Mouse (Mus musculus): ENCODE measurements around the gene Opcml. TPM values are rescaled to one million over a fixed set of nuclear protein-coding genes. Genes with fewer than 3 reads are reported as not detected.
A peak's percentile ranks its signal among the peaks of the same experiment; 100 is the strongest.

Opcml gene
- 3.0 and 3.7 TPM in 2 replicates for polyA plus RNA-seq (2012; rRNA removed)
- 5.5 and 5.6 TPM in 2 replicates for polyA plus RNA-seq (2014; fragmentation: Nextera tagmentation; extraction: Ambion mirVana)

DNA sequence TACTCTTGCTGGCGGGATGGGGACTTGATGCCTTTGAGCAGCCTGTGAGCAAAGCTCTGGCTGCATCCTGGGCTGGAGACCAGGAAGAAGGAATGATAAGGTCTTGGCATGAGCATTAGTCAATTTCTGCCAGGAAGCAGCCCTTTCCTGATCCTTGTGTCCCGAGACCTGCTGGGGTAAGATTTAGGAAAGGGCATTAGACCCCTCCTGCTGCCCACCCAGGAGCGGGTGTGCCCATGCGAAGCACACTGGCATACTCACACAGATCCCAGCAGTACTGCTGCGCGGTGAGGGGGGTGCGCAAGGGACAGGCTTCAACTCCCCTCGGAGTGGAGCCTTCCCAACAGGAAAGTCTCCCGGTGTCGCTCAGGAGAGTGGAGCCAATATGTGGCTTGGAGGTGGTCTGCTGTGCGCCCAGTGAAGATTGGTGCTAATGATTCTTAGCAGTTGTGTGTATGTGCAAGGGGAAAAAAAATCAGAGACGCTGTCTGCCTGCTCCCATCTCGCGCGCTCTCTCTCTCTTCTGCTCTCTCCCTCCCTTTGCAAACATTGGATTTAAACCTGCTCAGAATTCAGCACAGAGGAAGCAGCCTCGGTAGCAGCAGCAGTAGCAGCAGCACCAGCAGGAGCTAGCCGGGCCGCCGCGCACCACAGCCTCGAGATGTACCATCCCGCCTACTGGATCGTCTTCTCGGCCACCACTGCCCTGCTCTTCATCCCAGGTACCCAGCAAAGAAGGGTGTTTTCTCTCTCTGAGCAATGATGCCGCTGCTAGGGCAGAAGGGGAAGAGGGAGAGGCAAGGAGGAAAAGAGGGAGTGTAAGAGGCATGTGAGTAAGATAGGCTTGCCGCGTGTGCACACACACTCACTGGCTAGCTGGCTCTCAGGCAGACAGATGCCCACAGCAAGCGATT lies at the start of gene Opcml:
Gene Opcml (plus strand): TSS at position 51 of the 914 bp plus-strand sequence.
- Histone ChIP-seq H3K9ac (ENCODE audit: low read depth, low read length, severe bottlenecking) (peak within 1 kb of the TSS; percentile 36; the same call in 1 of the 2 replicates), H3K4me3 (replicated peaks; ENCODE audit: low read length) (peak within 1 kb of the TSS; percentile 36), H3K9me3 (ENCODE audit: control insufficient read depth, low read length) (no peaks in the 10 kb centered on the region), H3K4me1 (ENCODE audit: control insufficient read depth, insufficient read depth, low read length) (peaks cover 4% of the 10 kb centered on the region; the same call in 1 of the 2 replicates), H3K27ac (replicated peaks; ENCODE audit: low read depth, low read length) (no peak within 1 kb of the TSS), H3K27me3 (ENCODE audit: control insufficient read depth, insufficient read depth, low read length) (peaks cover 38% of the 10 kb centered on the region), H3K36me3 (ENCODE audit: control insufficient read depth, insufficient read depth, low read length) (no peaks in the 10 kb centered on the region), H3K4me2 (replicated peaks; ENCODE audit: low read depth, low read length, severe bottlenecking) (peak within 1 kb of the TSS; percentile 54)
- no peak for TF ChIP-seq POLR2A (IDR thresholded peaks at IDR 0.05; ENCODE audit: borderline replicate concordance, extremely low read depth, insufficient read depth, insufficient read length)
- DNase-seq (ENCODE audit: low spot score) (peak; percentile 26), ATAC-seq (ENCODE audit: low FRiP score, low read depth) (0 out of 2 replicates have a peak, but pooled peaks have one; percentile 47)
- WGBS = 2% methylated on average over 28 of the region's 28 CpGs

- H3K4me1 ChIP-seq (ENCODE audit: control insufficient read depth, insufficient read depth, low read length) = no peaks in the 10 kb centered on the region
- no peaks in the 10 kb centered on the region for H3K27me3 ChIP-seq (ENCODE audit: control insufficient read depth, insufficient read depth, low read length)
- no peak overlapping the region for H3K4me3 ChIP-seq (replicated peaks; ENCODE audit: low read length)
- no peaks in the 10 kb centered on the region for H3K9me3 ChIP-seq (ENCODE audit: control insufficient read depth, low read length)
- H3K4me2 ChIP-seq (replicated peaks; ENCODE audit: low read depth, low read length, severe bottlenecking) = no peak overlapping the region
- DNase-seq (ENCODE audit: low spot score) (no peak), ATAC-seq (ENCODE audit: low FRiP score, low read depth) (no peak)
- H3K27ac ChIP-seq (replicated peaks; ENCODE audit: low read depth, low read length) = no peak overlapping the region
- no peaks in the 10 kb centered on the region for H3K36me3 ChIP-seq (ENCODE audit: control insufficient read depth, insufficient read depth, low read length)
- TF ChIP-seq POLR2A (IDR thresholded peaks at IDR 0.05; ENCODE audit: borderline replicate concordance, extremely low read depth, insufficient read depth, insufficient read length) = no peak
- 76% methylated on average over 1 of the region's 1 CpGs for WGBS
- H3K9ac ChIP-seq (ENCODE audit: low read depth, low read length, severe bottlenecking) = no peak overlapping the region
Measured at GRCm38 (mm10) chr9:27758709-27759108, 31.9 kb upstream of the Opcml start.

GRCm38 (mm10) chr9:27761196-27761595 lies 29.4 kb upstream of the Opcml start:
- Histone ChIP-seq H3K36me3 (ENCODE audit: control insufficient read depth, insufficient read depth, low read length) (no peaks in the 10 kb centered on the region), H3K27me3 (ENCODE audit: control insufficient read depth, insufficient read depth, low read length) (no peaks in the 10 kb centered on the region), H3K4me2 (replicated peaks; ENCODE audit: low read depth, low read length, severe bottlenecking) (no peak overlapping the region), H3K9me3 (ENCODE audit: control insufficient read depth, low read length) (no peaks in the 10 kb centered on the region), H3K9ac (ENCODE audit: low read depth, low read length, severe bottlenecking) (no peak overlapping the region), H3K27ac (replicated peaks; ENCODE audit: low read depth, low read length) (no peak overlapping the region), H3K4me3 (replicated peaks; ENCODE audit: low read length) (no peak overlapping the region), H3K4me1 (ENCODE audit: control insufficient read depth, insufficient read depth, low read length) (no peaks in the 10 kb centered on the region)
- ATAC-seq (ENCODE audit: low FRiP score, low read depth) (no peak), DNase-seq (ENCODE audit: low spot score) (no peak)
- WGBS = 80% methylated on average over 2 of the region's 2 CpGs
- TF ChIP-seq POLR2A (IDR thresholded peaks at IDR 0.05; ENCODE audit: borderline replicate concordance, extremely low read depth, insufficient read depth, insufficient read length) = no peak

DNA sequence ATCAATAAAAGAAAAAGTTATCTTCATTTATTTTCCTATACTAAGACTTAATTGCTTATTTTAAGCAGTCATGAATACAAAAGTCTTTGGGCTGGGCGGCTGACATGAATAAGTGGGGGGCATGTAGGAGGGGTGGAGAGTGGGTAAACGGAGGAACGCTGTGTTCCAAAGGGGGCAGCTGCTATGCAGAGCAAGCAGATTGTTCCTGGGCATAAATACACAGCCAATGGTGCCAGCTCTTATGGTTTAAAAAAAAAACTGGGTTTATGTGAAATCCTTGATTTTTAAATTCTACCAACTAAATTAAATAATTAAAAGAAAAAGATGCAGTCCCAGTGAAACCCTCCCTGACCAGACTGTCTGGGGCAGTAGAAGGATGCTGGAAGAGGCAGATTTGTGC lies 24.1 kb upstream of the Opcml start:
- Histone ChIP-seq H3K4me2 (replicated peaks; ENCODE audit: low read depth, low read length, severe bottlenecking) (no peak overlapping the region), H3K36me3 (ENCODE audit: control insufficient read depth, insufficient read depth, low read length) (no peaks in the 10 kb centered on the region), H3K4me3 (replicated peaks; ENCODE audit: low read length) (no peak overlapping the region), H3K9ac (ENCODE audit: low read depth, low read length, severe bottlenecking) (no peak overlapping the region), H3K27ac (replicated peaks; ENCODE audit: low read depth, low read length) (no peak overlapping the region), H3K27me3 (ENCODE audit: control insufficient read depth, insufficient read depth, low read length) (no peaks in the 10 kb centered on the region), H3K4me1 (ENCODE audit: control insufficient read depth, insufficient read depth, low read length) (no peaks in the 10 kb centered on the region), H3K9me3 (ENCODE audit: control insufficient read depth, low read length) (no peaks in the 10 kb centered on the region)
- DNase-seq (ENCODE audit: low spot score) (no peak), ATAC-seq (ENCODE audit: low FRiP score, low read depth) (no peak)
- TF ChIP-seq POLR2A (IDR thresholded peaks at IDR 0.05; ENCODE audit: borderline replicate concordance, extremely low read depth, insufficient read depth, insufficient read length) = no peak
- WGBS = 64% methylated on average over 3 of the region's 3 CpGs

- no peak for DNase-seq (ENCODE audit: low spot score)
- H3K27ac ChIP-seq (replicated peaks; ENCODE audit: low read depth, low read length) = no peak overlapping the region
- WGBS = 85% methylated on average over 8 of the region's 8 CpGs
- no peak overlapping the region for H3K4me2 ChIP-seq (replicated peaks; ENCODE audit: low read depth, low read length, severe bottlenecking)
- H3K27me3 ChIP-seq (ENCODE audit: control insufficient read depth, insufficient read depth, low read length) = no peaks in the 10 kb centered on the region
- TF ChIP-seq POLR2A (IDR thresholded peaks at IDR 0.05; ENCODE audit: borderline replicate concordance, extremely low read depth, insufficient read depth, insufficient read length) = no peak
- H3K9me3 ChIP-seq (ENCODE audit: control insufficient read depth, low read length) = no peaks in the 10 kb centered on the region
- no peaks in the 10 kb centered on the region for H3K36me3 ChIP-seq (ENCODE audit: control insufficient read depth, insufficient read depth, low read length)
- no peak for ATAC-seq (ENCODE audit: low FRiP score, low read depth)
- H3K4me3 ChIP-seq (replicated peaks; ENCODE audit: low read length) = no peak overlapping the region
- no peaks in the 10 kb centered on the region for H3K4me1 ChIP-seq (ENCODE audit: control insufficient read depth, insufficient read depth, low read length)
- no peak overlapping the region for H3K9ac ChIP-seq (ENCODE audit: low read depth, low read length, severe bottlenecking)
Measured at GRCm38 (mm10) chr9:27767196-27767900, 23.2 kb upstream of the Opcml start.

Measured in limb, embryonic 14.5 days (tissue).